Mouse (Mus musculus) macrophage (primary cell): Measurements from ENCODE around the gene Cryba2. TPM values are rescaled to one million over a fixed set of nuclear protein-coding genes. Genes with fewer than 3 reads are reported as not detected.

Experiments used
- H3K27ac ChIP-seq: fragments of 350-480 bp; formaldehyde crosslinking; 2 replicates; pipeline ENCODE4 v1.9.0; 2021
- H3K36me3 ChIP-seq: fragments of 350-480 bp; formaldehyde crosslinking; 2 replicates; pipeline ENCODE4 v1.9.0; 2021; ENCODE audit errors: inconsistent target
- H3K4me3 ChIP-seq: fragments of 350-480 bp; formaldehyde crosslinking; 2 replicates; pipeline ENCODE4 v1.9.0; 2021; ENCODE audit errors: inconsistent target
- H3K79me2 ChIP-seq: fragments of 350-480 bp; formaldehyde crosslinking; 2 replicates; pipeline ENCODE4 v1.9.0; 2021; ENCODE audit errors: inconsistent target
- whole genome bisulfite sequencing: methylation state at CpG from one replicate; pipeline ENCODE4 v1.1.7; 2026; ENCODE audit warnings: inconsistent platforms; ENCODE audit not compliant: missing documents; 5-methylcytosine and 5-hydroxymethylcytosine counted together
- polyA plus RNA-seq: library from polyadenylated mRNA; stranded (reverse); fragments of 250-400 nt; gene quantifications from 3 replicates; pipeline ENCODE4 v1.2.4, GENCODE M21; 2018; ENCODE audit warnings: inconsistent platforms
- total RNA-seq, 78 experiments: library from RNA; depleted of rRNA; stranded (reverse); fragments of 250-400 nt; gene quantifications; 1 replicate in 9 of 78; 2 replicates in 24 of 78; 3 replicates in 43 of 78; 4 replicates in 2 of 78; pipeline ENCODE4 v1.2.4; 2018; ENCODE audit warnings: inconsistent platforms in 56 of 78

Gene Cryba2
- not detected for total RNA-seq (2018; cell fraction: chromatin; rRNA removed)
- total RNA-seq (2018; cell fraction: cytosol; rRNA removed), result not detected
- not detected for total RNA-seq (2018; cell fraction: nucleus; rRNA removed)
- polyA plus RNA-seq, result not detected in 3 replicates

DNA sequence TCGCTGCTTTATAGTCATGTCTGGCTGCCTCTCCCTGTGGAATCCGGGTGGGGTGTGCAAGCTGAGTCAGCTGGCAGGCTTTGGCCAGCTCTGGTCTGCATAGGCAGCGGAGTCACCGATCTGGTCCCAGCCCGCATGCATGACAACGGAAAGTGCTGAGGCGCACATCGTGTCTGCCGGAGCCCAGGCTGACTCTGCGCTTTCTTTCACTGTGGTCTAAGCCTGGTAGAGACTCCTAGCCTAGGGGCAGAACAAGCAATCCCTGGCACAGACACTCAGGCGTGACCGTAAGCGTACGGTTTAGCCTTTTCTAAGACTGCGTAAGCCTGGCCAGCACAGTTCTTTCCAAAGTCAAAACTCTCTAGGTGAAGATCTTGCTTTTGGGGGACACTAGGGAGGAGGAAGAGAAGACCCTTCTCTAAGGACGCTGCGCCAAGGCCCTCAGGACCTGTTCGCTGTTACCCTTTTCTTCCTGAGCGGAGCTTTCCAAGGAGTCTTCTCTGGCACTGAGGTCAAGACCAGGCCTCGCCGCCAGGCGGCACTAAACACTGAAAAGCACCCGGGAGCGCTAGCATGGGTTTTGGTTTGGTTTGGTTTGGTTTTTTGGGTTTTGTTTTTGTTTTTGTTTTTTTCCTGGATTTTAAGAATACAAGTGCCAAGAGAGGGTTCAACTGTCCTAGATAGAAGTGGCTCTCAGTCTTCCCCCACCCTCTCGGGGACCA lies at the start of gene Cryba2:
Gene Cryba2, minus strand, starts transcription at position 10 of the 722 bp plus-strand sequence.
- Histone ChIP-seq H3K27ac (no peak within 1 kb of the TSS), H3K36me3 (no peaks in the 10 kb centered on the region), H3K4me3 (no peak within 1 kb of the TSS), H3K79me2 (no peaks in the 10 kb centered on the region)
- 16% methylated on average over 25 of the region's 25 CpGs for WGBS

- H3K79me2 ChIP-seq, result no peaks in the 10 kb centered on the region
- no peak overlapping the region for H3K27ac ChIP-seq
- no peak overlapping the region for H3K4me3 ChIP-seq
- H3K36me3 ChIP-seq, result no peaks in the 10 kb centered on the region
- WGBS, result 66% methylated on average over 12 of the region's 12 CpGs
Measured at GRCm38 (mm10) chr1:74941651-74942360, 48.9 kb upstream of the Cryba2 start.

DNA sequence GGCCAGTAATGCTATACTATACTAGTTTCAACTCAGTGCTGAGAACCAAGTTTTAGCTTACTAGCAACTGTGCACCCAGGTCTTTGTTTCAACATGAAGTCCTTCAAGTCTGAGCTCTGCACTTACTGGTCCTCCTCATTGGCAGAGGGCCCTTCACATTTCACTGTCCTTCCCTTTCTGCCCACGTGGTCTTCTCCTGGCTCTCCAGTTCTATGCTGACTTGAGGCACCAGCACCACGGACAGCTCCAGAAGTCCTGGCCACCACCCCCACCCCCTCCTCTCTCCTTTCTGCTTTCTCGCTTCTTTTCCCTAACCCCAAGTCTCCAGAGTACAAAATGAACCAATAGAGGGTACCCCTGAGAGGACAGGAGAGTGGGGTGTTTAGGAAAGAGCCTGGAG lies 46.8 kb upstream of the Cryba2 start:
- Histone ChIP-seq H3K36me3 (no peaks in the 10 kb centered on the region), H3K4me3 (no peak overlapping the region), H3K27ac (no peak overlapping the region), H3K79me2 (no peaks in the 10 kb centered on the region)
- WGBS, result 3% methylated on average over 3 of the region's 3 CpGs

- no peak overlapping the region for H3K4me3 ChIP-seq
- no peaks in the 10 kb centered on the region for H3K36me3 ChIP-seq
- WGBS, result 57% methylated on average over 12 of the region's 12 CpGs
- no peaks in the 10 kb centered on the region for H3K79me2 ChIP-seq
- no peak overlapping the region for H3K27ac ChIP-seq
Measured at GRCm38 (mm10) chr1:74936221-74936830, 43.4 kb upstream of the Cryba2 start.

DNA sequence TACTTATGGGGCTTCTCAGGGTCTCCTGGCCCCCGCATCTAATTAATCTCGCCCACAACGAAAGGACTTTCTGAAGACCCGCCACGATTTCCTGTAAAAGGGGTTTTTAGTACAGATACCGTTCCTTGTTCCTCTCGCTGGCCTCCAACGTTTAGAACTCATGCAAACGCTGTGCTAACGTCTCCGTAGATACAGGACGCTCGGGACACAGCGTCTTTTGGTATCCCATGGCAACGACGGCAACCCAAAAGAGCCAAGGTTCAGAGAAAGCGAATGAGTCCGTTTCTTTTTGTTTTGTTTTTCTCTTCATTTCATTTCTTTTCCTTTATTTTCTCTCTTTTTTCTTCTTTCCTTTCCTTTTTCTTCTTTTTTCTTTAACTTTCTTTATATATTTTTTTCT lies 42.5 kb upstream of the Cryba2 start, which contains the start of gene Cfap65:
Gene Cfap65, minus strand, starts transcription at position 198 of the 400 bp plus-strand sequence.
- Histone ChIP-seq H3K27ac (no peak within 1 kb of the TSS), H3K4me3 (no peak within 1 kb of the TSS), H3K36me3 (no peaks in the 10 kb centered on the region), H3K79me2 (no peaks in the 10 kb centered on the region)
- 3% methylated on average over 18 of the region's 18 CpGs for WGBS

GRCm38 (mm10) chr1:74927621-74928296 lies 34.8 kb upstream of the Cryba2 start:
- 81% methylated on average over 9 of the region's 9 CpGs for WGBS
- no peaks in the 10 kb centered on the region for H3K36me3 ChIP-seq
- no peak overlapping the region for H3K4me3 ChIP-seq
- H3K79me2 ChIP-seq, result no peaks in the 10 kb centered on the region
- no peak overlapping the region for H3K27ac ChIP-seq

DNA sequence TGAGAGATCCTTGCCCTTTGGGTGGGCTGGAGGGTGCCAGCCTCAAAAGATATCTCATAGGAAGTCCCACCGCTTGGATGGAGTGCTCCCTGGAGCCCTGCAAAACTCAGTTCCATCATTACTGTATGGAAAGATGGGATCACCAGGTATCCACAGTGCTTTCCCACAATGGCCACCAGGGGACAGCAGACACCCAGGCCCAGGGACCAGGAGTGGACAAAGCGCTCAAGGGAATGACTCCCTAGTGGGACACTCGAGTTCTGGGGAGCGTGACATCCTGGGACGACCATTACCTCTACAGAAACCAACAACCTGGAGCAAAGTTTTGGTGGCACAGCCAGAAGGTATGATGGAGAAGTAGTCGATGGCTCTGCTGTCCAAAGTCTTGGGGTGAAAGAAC lies 33.8 kb upstream of the Cryba2 start:
- Histone ChIP-seq H3K79me2 (no peaks in the 10 kb centered on the region), H3K36me3 (no peaks in the 10 kb centered on the region), H3K27ac (no peak overlapping the region), H3K4me3 (no peak overlapping the region)
- 42% methylated on average over 6 of the region's 6 CpGs for WGBS

DNA sequence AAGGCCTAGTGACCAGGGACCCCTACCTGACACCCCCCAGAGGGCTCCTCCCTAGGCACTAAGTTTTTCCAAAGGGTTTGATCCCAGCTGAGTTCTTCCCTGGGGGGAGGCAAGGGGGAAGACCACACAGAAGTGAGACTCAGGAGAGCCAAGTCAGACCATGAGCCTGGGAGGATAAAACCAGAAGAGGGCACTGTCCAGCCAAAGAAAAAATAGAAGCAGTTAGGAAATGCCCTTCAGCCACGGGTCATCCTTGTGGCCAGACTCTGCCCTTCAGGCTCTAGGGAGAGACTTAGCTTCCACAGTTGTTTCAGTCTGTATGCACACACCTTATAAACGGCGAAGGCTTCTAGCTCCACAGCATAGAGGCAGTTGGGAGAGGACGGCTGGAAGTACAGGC lies 31.5 kb upstream of the Cryba2 start:
- no peaks in the 10 kb centered on the region for H3K79me2 ChIP-seq
- no peak overlapping the region for H3K4me3 ChIP-seq
- 62% methylated on average over 4 of the region's 4 CpGs for WGBS
- no peaks in the 10 kb centered on the region for H3K36me3 ChIP-seq
- H3K27ac ChIP-seq, result no peak overlapping the region

GRCm38 (mm10) chr1:74915706-74916105 lies 22.8 kb upstream of the Cryba2 start:
- H3K79me2 ChIP-seq, result no peaks in the 10 kb centered on the region
- no peaks in the 10 kb centered on the region for H3K36me3 ChIP-seq
- 22% methylated on average over 13 of the region's 13 CpGs for WGBS
- H3K4me3 ChIP-seq, result no peak overlapping the region
- H3K27ac ChIP-seq, result no peak overlapping the region

GRCm38 (mm10) chr1:74902191-74902590 lies 9.2 kb upstream of the Cryba2 start:
- Histone ChIP-seq H3K36me3 (no peaks in the 10 kb centered on the region), H3K79me2 (no peaks in the 10 kb centered on the region), H3K27ac (no peak overlapping the region), H3K4me3 (no peak overlapping the region)
- 25% methylated on average over 5 of the region's 6 CpGs for WGBS

- H3K79me2 ChIP-seq, result no peaks in the 10 kb centered on the region
- no peak overlapping the region for H3K27ac ChIP-seq
- no peak overlapping the region for H3K4me3 ChIP-seq
- 3% methylated on average over 3 of the region's 3 CpGs for WGBS
- H3K36me3 ChIP-seq, result no peaks in the 10 kb centered on the region
Measured at GRCm38 (mm10) chr1:74901686-74902085, 8.7 kb upstream of the Cryba2 start.

DNA sequence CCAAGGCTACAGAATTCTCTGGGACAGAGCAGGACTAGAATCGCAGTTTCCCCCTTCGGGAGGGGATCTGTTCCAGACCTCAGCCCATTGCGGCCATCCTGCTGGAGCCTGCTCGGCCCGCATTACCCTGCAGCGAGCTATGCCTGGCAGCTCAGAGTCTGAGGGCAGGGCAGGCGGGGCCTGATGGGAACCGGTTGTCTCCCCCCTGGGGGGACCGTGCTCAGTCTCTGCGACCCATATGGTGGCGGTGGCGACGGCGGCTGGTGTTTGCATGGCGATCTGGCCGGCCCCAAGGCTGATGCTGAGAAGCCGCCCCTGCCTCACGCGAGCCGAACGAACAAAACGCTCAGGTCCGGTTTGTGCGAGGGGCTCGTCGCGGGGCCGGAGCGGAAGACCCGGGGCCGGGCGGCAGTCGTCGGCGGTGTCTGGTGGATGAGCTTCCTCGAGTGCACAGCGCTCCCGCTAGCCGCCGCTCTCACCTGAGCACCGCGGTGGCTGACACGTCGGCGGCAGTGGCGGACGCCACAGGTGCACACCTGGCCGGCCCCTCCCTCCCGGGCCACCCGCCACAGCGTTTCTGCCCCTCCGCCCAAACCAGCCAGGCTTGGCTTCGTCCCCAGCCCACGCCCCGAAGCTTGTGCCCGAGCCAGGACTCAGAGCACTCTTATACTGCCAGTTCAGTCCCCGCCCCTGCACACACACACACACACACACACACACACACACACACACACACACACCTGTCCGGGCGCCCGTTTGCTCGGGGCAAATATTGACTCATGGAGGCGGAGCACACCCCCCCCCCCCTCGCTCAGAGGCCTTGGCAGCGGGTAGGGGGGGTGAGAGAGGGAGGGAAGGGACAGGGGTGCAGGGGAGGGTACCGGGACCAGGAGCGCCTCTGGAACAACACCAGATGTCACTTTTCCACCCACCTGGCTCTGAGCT lies 7.7 kb upstream of the Cryba2 start:
- H3K79me2 ChIP-seq, result no peaks in the 10 kb centered on the region
- H3K36me3 ChIP-seq, result no peaks in the 10 kb centered on the region
- H3K27ac ChIP-seq, result no peak overlapping the region
- H3K4me3 ChIP-seq, result no peak overlapping the region
- 2% methylated on average over 57 of the region's 66 CpGs for WGBS

DNA sequence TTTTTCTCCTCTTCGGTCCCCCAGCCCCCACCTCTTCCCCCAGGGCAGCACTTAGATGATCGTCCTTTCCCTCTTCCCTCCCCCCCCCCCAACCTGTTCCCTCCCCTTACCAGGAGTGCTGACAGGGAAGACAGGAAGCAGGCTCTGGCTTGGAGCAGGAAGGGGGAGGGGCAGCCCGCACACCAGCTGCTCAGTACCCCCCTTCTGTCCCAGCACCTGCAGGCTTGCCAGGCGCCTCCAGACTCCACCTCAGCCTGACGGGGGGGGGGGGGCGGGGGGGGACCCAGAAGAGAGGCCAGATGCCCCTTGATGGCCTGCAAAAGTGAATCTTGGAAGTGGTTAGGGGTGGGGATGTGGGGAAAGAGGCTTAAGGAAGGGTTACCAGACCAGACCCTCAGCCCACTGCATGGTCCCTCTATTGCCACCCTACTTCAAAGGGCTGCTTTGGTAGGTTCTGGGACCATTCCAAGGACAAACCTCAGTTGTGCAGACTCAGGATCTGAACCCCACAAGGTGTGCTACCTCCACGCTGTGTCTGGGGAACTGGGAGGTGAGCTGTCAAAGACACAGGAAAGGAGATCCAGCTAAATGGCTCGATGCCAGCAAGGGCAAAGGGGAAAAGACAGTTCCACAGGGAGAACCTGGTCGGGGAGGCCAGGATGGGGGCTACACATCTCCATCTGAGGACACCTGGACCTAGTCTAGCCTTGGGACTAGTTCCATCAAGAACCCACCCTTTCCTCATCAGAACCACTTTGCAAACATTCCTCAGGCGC lies 5.9 kb upstream of the Cryba2 start:
- Histone ChIP-seq H3K4me3 (no peak overlapping the region), H3K27ac (no peak overlapping the region), H3K36me3 (no peaks in the 10 kb centered on the region), H3K79me2 (no peaks in the 10 kb centered on the region)
- WGBS, result 10% methylated on average over 8 of the region's 10 CpGs
